Mouse (Mus musculus) E14TG2a.4 (cell line): ENCODE results near the gene T2.

Experiments used
- CTCF ChIP-seq: conservative IDR thresholded peaks from 2 replicates; pipeline ENCODE4 v1.5.1; 2014; ENCODE audit warnings: low read length
- POU5F1 ChIP-seq: IDR thresholded peaks from 2 replicates; pipeline ENCODE4 v1.6.1; 2014; ENCODE audit warnings: low read length, borderline replicate concordance

- TF ChIP-seq CTCF (no peak), POU5F1 (no peak)
These were observed 50.5 kb downstream of the T2 start for GRCm38 (mm10) chr17:8406285-8406684.
